Mouse (Mus musculus): ENCODE results near the gene Stk19. TPM values are rescaled to one million over a fixed set of nuclear protein-coding genes. Genes with fewer than 3 reads are reported as not detected.
"Not testable (repeated sequence)": the region's sequence is repeated elsewhere in the genome, so short reads cannot be mapped to it uniquely, and the experiment has no call there.

Stk19 gene
- total RNA-seq, 1 experiment from 2014 or later = 26.7 TPM

DNA sequence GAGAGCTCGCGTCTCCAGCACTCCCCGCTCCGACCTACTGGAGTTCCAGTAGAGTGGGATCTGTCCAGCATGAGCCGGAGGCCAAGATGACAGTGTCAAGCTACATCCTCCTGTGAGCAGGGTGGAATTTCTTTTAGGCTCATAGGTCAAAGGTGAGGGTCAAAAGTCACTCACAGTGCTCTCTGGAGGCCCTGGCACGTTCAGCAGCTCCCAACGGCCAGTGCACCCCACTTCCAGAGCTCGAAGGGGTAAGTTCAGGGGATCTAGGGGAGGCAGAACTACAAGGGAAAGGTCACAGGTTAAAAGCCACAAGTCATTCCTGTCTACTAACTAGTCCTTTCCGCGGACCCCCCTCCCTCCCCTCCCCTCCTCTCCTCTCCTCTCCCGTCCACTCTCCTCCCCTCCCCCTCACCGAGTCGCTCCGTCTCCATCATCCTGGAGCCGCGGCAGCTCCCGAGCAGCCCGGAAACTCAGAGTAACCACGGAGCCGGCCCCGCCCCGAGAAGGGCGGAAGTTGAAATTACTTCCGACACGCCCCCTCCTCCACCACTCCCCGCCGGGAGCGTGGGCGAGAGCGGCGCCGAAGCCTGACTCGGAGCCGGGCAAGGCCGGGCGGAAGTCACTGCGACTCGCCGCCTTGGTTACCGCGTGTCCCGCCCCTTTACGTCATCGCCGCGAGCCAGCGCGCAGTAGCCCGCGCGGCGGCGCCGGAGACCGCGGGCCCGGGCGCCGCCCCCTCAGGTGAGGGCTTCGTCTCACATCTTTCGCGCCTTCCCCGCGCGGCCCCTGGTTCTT lies 13.2 kb upstream of the Stk19 start, which contains the start of the genes Skiv2l and Nelfe:
Gene Skiv2l (minus strand): TSS at position 489 of the 795 bp plus-strand sequence.
Gene Nelfe (plus strand): TSS at position 670 of the 795 bp plus-strand sequence.
- ATAC-seq (replicated peaks in 1 of 2; ENCODE audit: insufficient read depth in 1 of 2, low FRiP score in 2 of 2, low TSS enrichment in 1 of 2, low read depth in 1 of 2, poor library complexity in 2 of 2, severe bottlenecking in 2 of 2) = peak; percentile 97

DNA sequence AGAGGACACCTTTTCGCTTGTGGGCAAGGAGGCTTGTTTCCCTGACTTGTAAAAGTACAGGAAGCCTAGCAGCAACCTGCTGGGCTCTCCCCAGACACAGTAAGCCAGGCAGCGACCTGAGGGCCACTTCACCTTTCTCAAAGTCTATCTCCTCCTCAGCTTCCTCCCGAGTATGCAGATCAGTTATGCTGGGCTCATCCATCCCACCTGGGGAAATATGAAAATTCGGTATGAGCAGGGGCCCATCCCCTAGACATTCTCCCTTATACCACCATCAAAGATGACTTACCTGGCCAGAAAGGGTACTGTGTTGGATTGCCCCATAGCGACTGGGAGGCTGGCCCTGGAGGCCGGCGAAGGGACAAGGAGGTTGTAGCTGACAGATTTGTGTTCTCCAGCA lies 10.9 kb upstream of the Stk19 start:
- ATAC-seq (replicated peaks in 1 of 2; ENCODE audit: insufficient read depth in 1 of 2, low FRiP score in 2 of 2, low TSS enrichment in 1 of 2, low read depth in 1 of 2, poor library complexity in 2 of 2, severe bottlenecking in 2 of 2) = no peak

DNA sequence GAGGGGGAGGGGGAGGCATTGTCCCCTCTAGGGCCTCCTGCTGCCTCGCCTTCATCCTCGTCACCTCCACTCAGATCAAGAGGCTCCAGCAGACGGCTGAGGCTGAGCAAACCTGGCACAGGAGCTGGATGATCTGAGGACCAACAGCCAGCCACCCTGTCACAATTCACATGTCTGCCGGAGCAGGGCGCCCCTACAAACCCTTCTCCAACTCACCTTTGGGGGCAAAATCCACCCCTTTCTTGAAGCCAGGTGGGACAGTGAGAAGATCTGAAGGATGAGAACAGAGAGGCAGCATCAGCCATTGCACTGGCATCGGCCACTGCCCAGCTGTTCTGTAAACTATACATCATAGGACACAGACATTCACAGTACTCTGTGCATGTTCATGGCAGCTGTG lies 10.4 kb upstream of the Stk19 start:
- ATAC-seq (replicated peaks in 1 of 2; ENCODE audit: insufficient read depth in 1 of 2, low FRiP score in 2 of 2, low TSS enrichment in 1 of 2, low read depth in 1 of 2, poor library complexity in 2 of 2, severe bottlenecking in 2 of 2) = no peak

DNA sequence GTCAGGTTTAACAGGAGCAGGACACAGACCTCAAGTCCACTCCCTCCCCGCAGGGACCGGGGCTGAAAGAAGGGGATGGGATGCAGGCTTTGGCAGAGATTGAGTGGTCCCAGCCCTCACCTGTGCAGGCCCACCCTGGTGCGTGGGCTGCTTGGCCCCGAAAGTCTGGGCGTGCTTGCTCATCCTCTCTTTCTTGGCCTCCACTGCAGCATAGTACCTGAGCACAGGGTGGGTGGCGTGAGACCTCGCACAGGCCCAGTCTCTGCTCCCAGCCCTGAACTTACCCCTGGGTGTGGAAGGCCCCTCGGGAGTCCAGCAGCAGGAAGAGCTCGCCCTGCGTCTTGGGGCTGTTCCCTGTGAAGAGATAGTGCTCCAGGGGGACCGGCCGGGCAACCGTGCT lies 8.1 kb upstream of the Stk19 start:
- ATAC-seq (replicated peaks in 1 of 2; ENCODE audit: insufficient read depth in 1 of 2, low FRiP score in 2 of 2, low TSS enrichment in 1 of 2, low read depth in 1 of 2, poor library complexity in 2 of 2, severe bottlenecking in 2 of 2) = no peak

DNA sequence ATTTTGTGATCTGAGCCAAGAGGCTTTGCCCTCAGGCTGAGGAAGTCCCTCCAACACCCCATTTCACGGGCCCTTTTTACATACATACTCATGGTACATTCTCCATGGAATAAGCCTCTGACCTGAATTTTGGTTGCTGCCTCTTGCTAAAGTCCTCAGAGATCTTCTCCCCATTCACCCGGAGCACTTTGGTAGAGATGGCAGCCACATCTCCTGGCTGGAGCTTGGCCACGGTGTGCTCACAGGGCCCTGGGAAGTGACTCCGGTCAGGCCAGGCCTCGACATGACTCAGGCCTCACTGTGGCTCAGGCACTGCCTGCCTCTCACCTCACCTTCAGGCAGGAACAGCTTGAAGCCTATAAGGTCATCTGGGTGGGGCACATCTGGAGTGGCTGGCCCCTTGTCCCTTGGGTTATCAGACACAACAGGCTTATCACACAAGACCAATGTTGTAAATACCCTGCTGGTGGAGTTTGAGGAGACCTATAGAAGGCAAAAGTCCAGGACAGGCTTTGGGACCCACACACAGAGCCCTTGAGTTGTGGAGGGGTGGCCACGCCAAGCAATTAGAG lies 4.1 kb upstream of the Stk19 start:
- ATAC-seq (replicated peaks in 1 of 2; ENCODE audit: insufficient read depth in 1 of 2, low FRiP score in 2 of 2, low TSS enrichment in 1 of 2, low read depth in 1 of 2, poor library complexity in 2 of 2, severe bottlenecking in 2 of 2) = no peak

DNA sequence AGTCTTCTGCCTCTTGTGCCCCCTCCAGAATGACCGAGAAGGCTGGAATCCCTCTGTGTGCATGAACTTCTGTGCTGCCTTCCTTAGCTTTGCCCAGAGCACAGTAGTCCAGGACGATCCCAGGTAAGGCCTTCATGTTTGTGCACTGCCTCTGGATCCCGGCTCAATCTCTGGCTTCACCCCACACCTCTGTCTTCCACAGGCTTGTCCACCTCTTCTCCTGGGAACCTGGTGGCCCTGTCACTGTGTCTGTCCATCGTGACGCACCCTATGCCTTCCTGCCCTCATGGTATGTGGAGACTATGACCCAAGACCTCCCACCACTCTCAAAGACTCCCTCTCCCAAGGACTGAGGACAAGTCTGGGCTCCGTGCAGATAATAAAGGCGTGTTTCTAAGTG lies 2.0 kb upstream of the Stk19 start:
- no peak for ATAC-seq (replicated peaks in 1 of 2; ENCODE audit: insufficient read depth in 1 of 2, low FRiP score in 2 of 2, low TSS enrichment in 1 of 2, low read depth in 1 of 2, poor library complexity in 2 of 2, severe bottlenecking in 2 of 2)

DNA sequence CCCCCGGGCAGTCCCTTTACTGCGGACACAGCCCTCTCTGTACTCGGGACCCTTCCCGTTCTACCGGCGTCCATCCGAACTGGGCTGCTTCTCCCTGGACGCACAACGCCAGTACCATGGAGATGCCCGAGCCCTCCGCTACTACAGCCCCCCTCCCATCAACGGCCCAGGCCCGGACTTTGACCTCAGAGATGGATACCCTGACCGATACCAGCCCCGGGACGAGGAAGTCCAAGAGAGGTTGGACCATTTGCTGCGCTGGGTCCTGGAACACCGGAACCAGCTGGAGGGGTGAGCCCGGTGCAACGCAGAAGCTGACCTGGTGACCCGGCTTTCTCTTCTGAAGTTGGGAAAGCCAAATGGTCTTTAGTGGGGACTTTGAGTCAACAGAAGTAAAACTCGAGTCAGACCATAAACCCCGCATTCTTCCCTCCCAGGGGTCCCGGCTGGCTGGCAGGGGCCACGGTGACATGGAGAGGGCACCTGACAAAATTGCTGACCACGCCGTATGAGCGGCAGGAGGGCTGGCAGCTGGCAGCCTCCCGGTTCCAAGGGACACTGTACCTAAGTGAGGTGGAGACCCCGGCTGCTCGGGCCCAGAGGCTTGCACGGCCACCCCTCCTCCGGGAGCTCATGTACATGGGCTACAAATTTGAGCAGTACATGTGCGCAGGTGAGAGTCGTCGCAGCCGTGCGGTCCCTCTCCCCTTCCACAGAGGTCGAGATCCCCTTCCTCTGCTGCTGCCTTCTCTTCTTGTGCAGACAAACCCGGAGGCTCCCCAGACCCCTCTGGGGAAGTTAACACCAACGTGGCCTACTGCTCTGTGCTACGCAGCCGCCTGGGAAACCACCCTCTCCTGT lies 949 bp upstream of the Stk19 start:
- ATAC-seq (replicated peaks in 1 of 2; ENCODE audit: insufficient read depth in 1 of 2, low FRiP score in 2 of 2, low TSS enrichment in 1 of 2, low read depth in 1 of 2, poor library complexity in 2 of 2, severe bottlenecking in 2 of 2) = no peak; a peak in 1 of 4 replicates

DNA sequence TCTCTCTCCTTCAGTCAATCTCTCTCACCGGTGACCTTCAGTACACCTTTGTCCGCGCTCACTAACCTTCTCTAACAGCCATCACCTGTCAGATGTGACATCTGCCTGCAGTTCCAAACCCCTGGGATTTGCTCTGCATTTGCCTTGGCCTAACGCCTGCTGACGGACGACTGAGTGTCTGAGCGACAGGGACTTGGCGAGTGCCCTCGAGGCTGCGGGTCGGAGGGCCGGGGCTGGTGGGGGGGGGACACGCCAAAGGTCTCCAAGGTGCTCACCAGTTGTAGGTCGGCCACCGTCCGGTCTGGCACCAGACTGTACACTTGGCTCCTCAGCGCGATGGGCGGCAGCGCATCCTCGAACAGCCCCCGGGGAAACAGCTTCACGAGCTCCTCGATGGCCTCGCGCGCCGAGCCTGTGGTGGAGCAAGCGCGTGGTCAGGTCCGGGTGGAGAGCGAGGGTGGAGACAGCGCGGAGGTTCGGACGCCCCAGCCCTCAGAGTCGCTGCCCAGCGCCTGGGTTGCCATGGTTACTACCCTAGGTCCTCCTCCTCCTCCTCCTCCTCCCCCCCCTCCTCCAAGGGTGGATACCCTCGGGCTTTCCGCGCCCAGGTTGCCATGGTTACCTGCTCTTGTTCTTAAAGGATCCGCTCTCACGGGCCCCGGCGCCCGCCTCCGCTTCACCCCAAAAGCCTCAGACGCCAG lies 440 bp downstream of the Stk19 start:
- ATAC-seq (replicated peaks in 1 of 2; ENCODE audit: insufficient read depth in 1 of 2, low FRiP score in 2 of 2, low TSS enrichment in 1 of 2, low read depth in 1 of 2, poor library complexity in 2 of 2, severe bottlenecking in 2 of 2) = peak; percentile 47 to 62; a peak in 3 of 4 replicates

DNA sequence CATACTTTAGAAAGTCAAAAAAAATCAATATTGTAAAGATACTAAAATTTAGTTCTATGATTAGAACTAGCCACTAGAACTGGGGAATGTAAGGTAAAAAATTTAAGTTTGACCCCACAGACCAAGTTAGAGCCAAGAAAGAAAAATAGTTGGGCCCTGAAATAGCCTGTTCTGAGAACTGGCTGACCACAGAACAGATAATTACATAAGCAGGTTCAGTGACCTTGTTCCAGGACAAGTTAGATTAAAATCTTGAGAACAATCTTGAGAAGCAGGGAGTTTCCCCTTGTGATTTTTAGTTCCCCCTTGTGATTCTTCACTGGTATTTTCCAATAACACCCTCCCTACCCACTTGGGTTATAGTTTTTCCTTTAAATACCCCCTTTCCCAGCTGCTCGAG lies 6.0 kb downstream of the Stk19 start:
- ATAC-seq (replicated peaks in 1 of 2; ENCODE audit: insufficient read depth in 1 of 2, low FRiP score in 2 of 2, low TSS enrichment in 1 of 2, low read depth in 1 of 2, poor library complexity in 2 of 2, severe bottlenecking in 2 of 2) = not testable (repeated sequence)

DNA sequence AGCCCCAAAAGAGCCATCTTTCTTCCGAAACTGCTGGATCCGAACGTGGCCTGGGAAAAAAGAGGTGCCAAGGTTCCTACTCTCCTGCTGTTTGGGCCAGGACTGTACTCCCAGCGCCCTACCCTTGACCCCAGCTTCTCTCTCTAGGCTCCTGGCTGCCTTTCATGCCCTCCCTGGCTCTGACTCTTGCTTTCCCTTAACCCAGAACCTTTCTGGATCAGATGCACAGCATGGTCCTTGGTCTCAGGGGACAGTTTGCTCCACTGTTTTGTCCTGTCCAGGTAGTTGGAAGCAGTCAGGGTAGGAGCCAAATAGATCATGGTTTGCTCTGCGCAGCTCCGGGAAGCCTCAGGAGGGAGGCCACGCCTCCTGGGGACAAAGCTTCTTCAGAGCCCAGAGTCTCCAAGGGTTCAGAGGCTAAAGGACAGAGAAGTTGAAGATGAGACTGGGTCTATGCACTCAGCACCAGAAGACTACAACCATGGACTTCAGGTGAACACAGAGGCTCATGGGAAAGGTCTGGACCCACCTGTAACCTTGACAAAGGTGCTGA lies 21.9 kb downstream of the Stk19 start:
- no peak for ATAC-seq (replicated peaks in 1 of 2; ENCODE audit: insufficient read depth in 1 of 2, low FRiP score in 2 of 2, low TSS enrichment in 1 of 2, low read depth in 1 of 2, poor library complexity in 2 of 2, severe bottlenecking in 2 of 2)

DNA sequence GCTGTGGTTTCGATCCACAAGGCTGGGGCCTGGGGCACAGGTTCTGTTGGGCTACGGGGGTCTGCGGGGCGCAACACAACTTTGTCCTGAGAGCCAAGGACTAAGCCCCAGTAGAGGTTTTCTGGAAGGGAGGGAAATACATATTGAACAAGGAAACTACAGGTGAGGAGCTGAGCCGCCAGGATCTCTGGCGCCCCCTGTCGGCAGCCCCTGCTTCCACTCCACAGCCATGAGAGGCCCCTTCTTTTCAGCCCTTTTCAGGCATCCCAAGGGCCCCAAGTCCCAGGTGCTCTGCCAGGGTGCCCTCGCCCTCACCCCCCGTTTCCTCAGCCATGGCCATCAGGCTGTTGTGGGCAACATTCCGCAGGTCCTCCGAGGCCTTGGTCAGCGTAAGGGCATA lies 23.0 kb downstream of the Stk19 start:
- not testable (repeated sequence) for ATAC-seq (replicated peaks in 1 of 2; ENCODE audit: insufficient read depth in 1 of 2, low FRiP score in 2 of 2, low TSS enrichment in 1 of 2, low read depth in 1 of 2, poor library complexity in 2 of 2, severe bottlenecking in 2 of 2)

DNA sequence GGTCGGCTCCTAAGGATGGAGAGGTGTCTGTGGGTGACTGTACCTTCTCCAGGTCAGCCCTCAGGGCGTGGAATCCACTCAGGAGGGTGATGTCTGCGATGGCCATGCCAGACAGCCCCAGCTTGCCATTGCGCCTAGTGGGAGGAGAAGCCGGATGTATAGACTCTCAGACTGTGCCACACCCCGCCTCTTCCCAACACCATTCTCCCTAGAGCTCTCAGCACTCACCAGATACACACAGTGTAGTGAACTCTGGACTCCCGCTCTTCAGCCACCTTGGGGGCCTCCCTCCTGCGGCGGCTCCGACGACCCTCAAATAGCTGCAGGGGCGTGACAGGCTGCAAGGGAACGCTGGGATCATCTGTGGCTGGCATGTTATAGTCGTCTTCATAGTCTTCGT lies 25.5 kb downstream of the Stk19 start:
- ATAC-seq (replicated peaks in 1 of 2; ENCODE audit: insufficient read depth in 1 of 2, low FRiP score in 2 of 2, low TSS enrichment in 1 of 2, low read depth in 1 of 2, poor library complexity in 2 of 2, severe bottlenecking in 2 of 2) = no peak

DNA sequence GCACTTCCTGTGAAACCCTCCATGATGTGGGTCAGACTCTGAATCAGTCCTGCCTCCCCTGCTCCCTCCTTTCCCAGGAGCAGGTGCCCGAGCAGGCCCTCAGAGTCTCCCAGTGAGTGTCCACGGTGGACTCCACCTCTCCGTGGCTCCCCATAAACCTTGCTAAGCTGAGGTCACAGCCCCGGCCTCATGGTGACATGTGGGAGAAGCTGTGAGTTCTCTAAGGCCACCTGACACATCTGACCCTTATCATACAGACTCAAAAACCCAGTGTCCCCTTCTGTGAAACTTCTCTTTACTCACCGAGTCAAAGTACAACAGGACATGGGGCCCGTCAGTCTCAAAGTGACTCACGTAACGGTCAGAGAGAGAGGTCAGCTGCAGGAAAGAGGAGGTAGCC lies 25.9 kb downstream of the Stk19 start:
- not testable (repeated sequence) for ATAC-seq (replicated peaks in 1 of 2; ENCODE audit: insufficient read depth in 1 of 2, low FRiP score in 2 of 2, low TSS enrichment in 1 of 2, low read depth in 1 of 2, poor library complexity in 2 of 2, severe bottlenecking in 2 of 2)

DNA sequence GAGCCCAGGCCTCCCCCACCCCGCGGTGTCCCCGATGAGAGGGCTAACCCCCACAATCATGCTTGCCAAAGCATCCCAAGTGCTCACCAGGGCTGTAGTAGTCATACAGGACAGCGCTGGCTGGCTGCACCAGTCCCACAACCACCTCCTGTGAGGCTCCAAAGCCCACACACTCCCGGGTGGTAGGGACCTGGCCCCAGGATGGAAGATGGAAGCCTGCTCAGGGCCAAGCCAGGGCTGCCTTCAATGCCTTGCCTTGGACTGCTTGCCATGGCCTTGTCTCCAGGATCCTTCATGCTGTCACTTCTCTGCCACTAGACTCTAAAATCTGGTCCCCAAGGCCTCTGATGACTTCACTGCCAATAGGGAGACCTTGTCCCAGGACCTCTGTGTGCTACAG lies 26.3 kb downstream of the Stk19 start:
- not testable (repeated sequence) for ATAC-seq (replicated peaks in 1 of 2; ENCODE audit: insufficient read depth in 1 of 2, low FRiP score in 2 of 2, low TSS enrichment in 1 of 2, low read depth in 1 of 2, poor library complexity in 2 of 2, severe bottlenecking in 2 of 2)

DNA sequence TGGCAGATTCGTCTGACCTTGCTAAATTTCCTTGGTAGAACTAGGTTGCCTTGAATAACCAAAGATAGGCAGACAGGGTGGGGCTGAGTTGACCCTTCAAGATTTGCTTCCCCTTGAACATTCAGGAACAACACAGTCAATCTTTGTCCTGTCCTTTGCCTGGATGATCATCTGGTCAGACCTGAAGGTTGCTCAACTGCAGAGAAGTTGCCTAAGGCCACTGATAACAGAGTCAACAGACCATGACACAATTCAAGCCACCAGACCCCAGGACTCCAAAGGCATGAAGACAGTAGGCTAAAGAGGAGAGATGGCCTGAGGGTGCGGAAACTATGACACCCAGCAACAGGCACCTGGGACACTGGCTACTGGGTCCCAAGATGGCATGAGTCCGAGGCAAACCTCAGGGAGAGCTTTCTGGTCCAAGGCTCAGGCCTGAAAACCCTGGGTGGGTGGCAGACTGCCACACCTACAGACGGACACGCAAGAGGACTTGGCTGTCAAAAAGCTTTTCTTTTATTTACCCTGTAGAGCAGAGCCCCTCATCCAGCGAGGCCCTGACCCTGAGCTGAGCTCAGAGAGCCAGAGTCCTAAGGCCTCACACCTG lies 28.0 kb downstream of the Stk19 start:
- no peak for ATAC-seq (replicated peaks in 1 of 2; ENCODE audit: insufficient read depth in 1 of 2, low FRiP score in 2 of 2, low TSS enrichment in 1 of 2, low read depth in 1 of 2, poor library complexity in 2 of 2, severe bottlenecking in 2 of 2)

DNA sequence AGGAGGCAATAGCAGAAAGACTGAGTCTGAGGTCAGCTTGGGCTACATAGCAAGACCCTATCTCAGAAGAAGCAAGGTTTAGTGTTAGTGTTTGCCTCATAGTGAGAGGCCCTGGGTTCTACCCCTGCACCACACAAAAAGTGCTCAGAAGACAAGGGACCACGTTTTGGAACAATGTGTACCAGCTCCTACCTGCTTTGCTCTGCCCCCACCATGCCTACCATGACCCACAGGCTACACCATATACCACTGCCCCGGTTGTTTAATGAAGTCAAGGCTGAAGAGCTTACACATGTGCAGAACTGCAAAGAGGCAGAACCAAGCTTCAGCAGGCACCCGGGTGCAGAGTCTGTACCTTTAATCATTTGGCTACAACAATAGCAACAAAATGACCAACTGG lies 29.6 kb downstream of the Stk19 start:
- no peak for ATAC-seq (replicated peaks in 1 of 2; ENCODE audit: insufficient read depth in 1 of 2, low FRiP score in 2 of 2, low TSS enrichment in 1 of 2, low read depth in 1 of 2, poor library complexity in 2 of 2, severe bottlenecking in 2 of 2)
